Mouse (Mus musculus): ENCODE data around the gene Ppp6c. TPM values are rescaled to one million over a fixed set of nuclear protein-coding genes. Genes with fewer than 3 reads are reported as not detected.

Ppp6c gene
- total RNA-seq, 4 experiments from 2014 or later, result 51.1 to 59.4 (median 53.5) TPM

Other genes starting within 250 kb of the Ppp6c start
- under 1 TPM; 0.09 to 0.22 (median 0.13) TPM for gene Wdr38, start 229.0 kb downstream of the Ppp6c start, total RNA-seq (2022)
- gene Arpc5l, start 221.1 kb downstream of the Ppp6c start, total RNA-seq (2022), result 100 to 1,000 TPM in 3 of 4 experiments, 10 to 100 TPM in 1; 90.3 to 125 (median 106) TPM
- gene Rpl35, start 220.8 kb downstream of the Ppp6c start, total RNA-seq (2022), result 100 to 1,000 TPM; 299 to 346 (median 322) TPM
- 10 to 100 TPM; 12.0 to 15.7 (median 14.1) TPM for gene Golga1, start 160.9 kb downstream of the Ppp6c start, total RNA-seq (2022)
- gene Scai, start 35.7 kb downstream of the Ppp6c start, total RNA-seq (2022), result 1 to 10 TPM; 4.2 to 5.2 (median 4.3) TPM